Mouse (Mus musculus) MEL (cell line): ENCODE measurements around the gene Smchd1. TPM values are rescaled to one million over a fixed set of nuclear protein-coding genes. Genes with fewer than 3 reads are reported as not detected.
"Not testable (repeated sequence)": the region's sequence is repeated elsewhere in the genome, so short reads cannot be mapped to it uniquely, and the experiment has no call there.

Experiments used
- DNase-seq: peaks from one replicate; pipeline ENCODE4 v3.0.0; 2011; ENCODE audit warnings: low read depth, low spot score
- H3K27ac ChIP-seq: 2 replicates; pipeline ENCODE4 v1.5.1; 2012; ENCODE audit warnings: low read depth, mild to moderate bottlenecking, control low read depth, low read length, moderate library complexity; ENCODE audit not compliant: control insufficient read depth
- H3K27me3 ChIP-seq, 2 experiments: fragments of 150-350 bp in 1 of 2; sonication (generic) in 1 of 2; 2 replicates each; pipeline ENCODE4 v1.6.1; 2012; ENCODE audit warnings: low read length in 2 of 2, mild to moderate bottlenecking in 2 of 2, improper control_type of control experiment in 1 of 2, moderate library complexity in 1 of 2; ENCODE audit not compliant: insufficient read depth in 2 of 2, control insufficient read depth in 1 of 2
- H3K36me3 ChIP-seq, 2 experiments: 2 replicates each; pipeline ENCODE4 v1.6.1; 2012 to 2014; ENCODE audit warnings: low read length in 2 of 2, improper control_type of control experiment in 1 of 2, inconsistent platforms in 1 of 2, mild to moderate bottlenecking in 1 of 2; ENCODE audit not compliant: insufficient read depth in 2 of 2, control insufficient read depth in 1 of 2
- H3K4me1 ChIP-seq, 2 experiments: fragments of 150-350 bp in 1 of 2; sonication (generic) in 1 of 2; 2 replicates each; pipeline ENCODE4 v1.6.1; 2012; ENCODE audit warnings: low read length in 2 of 2, improper control_type of control experiment in 1 of 2, mild to moderate bottlenecking in 1 of 2; ENCODE audit not compliant: insufficient read depth in 2 of 2, control insufficient read depth in 1 of 2
- H3K4me3 ChIP-seq, 2 experiments: fragments of 150-350 bp in 1 of 2; sonication (generic) in 1 of 2; 2 replicates each; pipeline ENCODE4 v1.5.1; 2012; ENCODE audit warnings: low read depth in 2 of 2, low read length in 2 of 2, mild to moderate bottlenecking in 2 of 2, moderate library complexity in 2 of 2, control low read depth in 1 of 2, improper control_type of control experiment in 1 of 2; ENCODE audit not compliant: control insufficient read depth in 1 of 2, insufficient read depth in 1 of 2
- H3K79me2 ChIP-seq: 2 replicates; pipeline ENCODE4 v1.6.1; 2012; ENCODE audit warnings: mild to moderate bottlenecking, low read length, moderate library complexity; ENCODE audit not compliant: control insufficient read depth, poor library complexity, insufficient read depth
- H3K9ac ChIP-seq: 2 replicates; pipeline ENCODE4 v1.6.1; 2012; ENCODE audit warnings: low read depth, mild to moderate bottlenecking, control low read depth, low read length, moderate library complexity; ENCODE audit not compliant: control insufficient read depth, poor library complexity, severe bottlenecking
- H3K9me3 ChIP-seq: fragments of 150-350 bp; sonication (generic); replicated peaks from 2 replicates; pipeline ENCODE4 v1.6.1; 2012; ENCODE audit warnings: mild to moderate bottlenecking, low read length, improper control_type of control experiment, moderate library complexity; ENCODE audit not compliant: insufficient read depth
- ELF1 ChIP-seq: IDR thresholded peaks from 2 replicates; pipeline ENCODE4 v1.6.1; 2014; ENCODE audit warnings: low read depth, mild to moderate bottlenecking, inconsistent platforms, low read length, improper control_type of control experiment, moderate library complexity
- GABPA ChIP-seq: IDR thresholded peaks from 2 replicates; pipeline ENCODE4 v1.6.1; 2012; ENCODE audit warnings: low read depth, mild to moderate bottlenecking, inconsistent platforms, low read length, improper control_type of control experiment, moderate library complexity
- MAX ChIP-seq: IDR thresholded peaks from 2 replicates; pipeline ENCODE4 v1.6.1; 2011; ENCODE audit warnings: low read length, improper control_type of control experiment
- POLR2A ChIP-seq, 2 experiments: IDR thresholded peaks; 2 replicates each; pipeline ENCODE4 v1.6.1; 2011 to 2012; ENCODE audit warnings: low read length in 2 of 2, mild to moderate bottlenecking in 2 of 2, control low read depth in 1 of 2, improper control_type of control experiment in 1 of 2, low read depth in 1 of 2, moderate library complexity in 1 of 2; ENCODE audit not compliant: control insufficient read depth in 1 of 2, insufficient read depth in 1 of 2, poor library complexity in 1 of 2
- POLR2AphosphoS2 ChIP-seq: IDR thresholded peaks from 2 replicates; pipeline ENCODE4 v1.6.1; 2011; ENCODE audit warnings: low read length, improper control_type of control experiment
- RCOR1 ChIP-seq: IDR thresholded peaks from 2 replicates; pipeline ENCODE4 v1.6.1; 2012; ENCODE audit warnings: low read depth, mild to moderate bottlenecking, inconsistent platforms, low read length, improper control_type of control experiment
- TCF12 ChIP-seq: IDR thresholded peaks from 2 replicates; pipeline ENCODE4 v1.6.1; 2014; ENCODE audit warnings: low read depth, mild to moderate bottlenecking, inconsistent platforms, low read length, improper control_type of control experiment, moderate library complexity
- polyA plus RNA-seq, 2 experiments: library from polyadenylated mRNA; stranded (reverse) in 1 of 2; unstranded in 1 of 2; fragments of >175 nt in 1 of 2; fragments of >200 nt in 1 of 2; gene quantifications; 2 replicates each; pipeline versions ENCODE4 v1.2.1 to v1.2.4; 2012; ENCODE audit warnings: low replicate concordance in 2 of 2, low read depth in 1 of 2; ENCODE audit not compliant: insufficient read length in 2 of 2, insufficient read depth in 1 of 2, missing spikeins in 1 of 2
- total RNA-seq: library from RNA; depleted of rRNA; stranded (reverse); fragments of 300-350 nt; gene quantifications from 2 replicates; pipeline ENCODE4 v1.2.3, GENCODE M21; 2012

Gene Smchd1
- total and polyA plus RNA-seq, 3 experiments, result 43.6 to 164 (median 45.7) TPM

DNA sequence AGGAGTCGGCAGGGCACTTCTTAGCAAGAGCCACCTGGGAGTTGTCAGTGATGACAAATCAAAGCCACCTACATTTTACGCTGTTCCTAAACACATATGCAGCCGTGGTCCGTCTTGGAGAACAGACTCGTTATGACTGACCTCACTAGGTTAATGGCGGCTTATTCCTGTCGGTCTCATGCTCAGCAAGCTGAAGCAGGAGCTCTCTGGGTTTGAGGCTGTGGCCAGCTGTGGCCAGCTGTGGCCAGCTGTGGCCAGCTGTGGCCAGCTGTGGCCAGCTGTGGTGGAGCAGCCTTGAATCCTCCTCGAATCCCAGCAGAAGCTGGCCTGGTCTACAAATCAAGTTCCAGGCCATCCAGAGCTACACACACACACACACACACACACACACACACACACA is 138.7 kb downstream of the Smchd1 start:
- H3K27ac ChIP-seq, result no peak overlapping the region
- no peaks in the 10 kb centered on the region for H3K4me1 ChIP-seq
- H3K27me3 ChIP-seq, result no peaks in the 10 kb centered on the region; a peak in 1 of 4 replicates
- H3K9me3 ChIP-seq, result no peaks in the 10 kb centered on the region
- no peak overlapping the region for H3K9ac ChIP-seq
- H3K79me2 ChIP-seq, result no peaks in the 10 kb centered on the region
- TF ChIP-seq GABPA, result no peak
- TF ChIP-seq POLR2A (IDR thresholded peaks at IDR 0.05; ENCODE audit: control insufficient read depth in 1 of 2, insufficient read depth in 1 of 2, low read depth in 1 of 2, low read length in 2 of 2, poor library complexity in 1 of 2), result no peak
- H3K4me3 ChIP-seq, result no peak overlapping the region
- no peak for DNase-seq
- H3K36me3 ChIP-seq, result no peaks in the 10 kb centered on the region

DNA sequence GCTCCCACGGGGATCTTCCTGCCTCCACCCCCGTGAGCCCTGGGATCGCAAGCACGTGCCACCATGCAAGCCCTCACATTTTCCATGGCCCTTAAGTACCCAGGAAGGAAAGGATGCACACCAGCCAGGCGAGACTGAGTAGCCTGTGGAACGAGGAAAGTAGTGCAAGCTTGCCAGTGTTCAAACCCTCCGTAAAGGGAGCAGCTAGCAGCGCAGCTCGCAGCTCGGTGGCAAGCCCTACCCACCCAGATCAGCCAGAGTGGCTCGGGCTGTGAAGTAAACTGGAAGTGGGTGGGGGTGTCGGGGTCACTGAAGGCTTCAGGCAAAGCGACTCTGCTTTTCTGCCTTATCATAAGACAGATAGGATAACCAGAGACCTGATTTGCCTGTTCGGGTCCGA is 142.8 kb downstream of the Smchd1 start:
- Histone ChIP-seq H3K36me3 (no peaks in the 10 kb centered on the region), H3K9me3 (no peaks in the 10 kb centered on the region), H3K27me3 (no peaks in the 10 kb centered on the region; a peak in 1 of 4 replicates), H3K9ac (no peak overlapping the region), H3K4me1 (no peaks in the 10 kb centered on the region), H3K79me2 (no peaks in the 10 kb centered on the region), H3K27ac (no peak overlapping the region), H3K4me3 (no peak overlapping the region)
- DNase-seq, result no peak
- TF ChIP-seq RCOR1 (peak; percentile 20; the same call in 1 of the 2 replicates), MAX (no peak)

GRCm38 (mm10) chr17:71320731-71321130 is 154.4 kb downstream of the Smchd1 start:
- H3K27me3 ChIP-seq, H3K27ac ChIP-seq, H3K4me3 ChIP-seq, H3K79me2 ChIP-seq, DNase-seq, H3K4me1 ChIP-seq, H3K9me3 ChIP-seq, H3K36me3 ChIP-seq, H3K9ac ChIP-seq: not testable (repeated sequence)

- no peak for TF ChIP-seq ELF1
- TF ChIP-seq TCF12, result no peak
- no peak for TF ChIP-seq POLR2AphosphoS2
- Histone ChIP-seq H3K79me2 (no peaks in the 10 kb centered on the region), H3K9ac (no peak overlapping the region), H3K4me1 (no peaks in the 10 kb centered on the region), H3K9me3 (no peaks in the 10 kb centered on the region), H3K27ac (no peak overlapping the region), H3K36me3 (no peaks in the 10 kb centered on the region), H3K4me3 (no peak overlapping the region), H3K27me3 (no peaks in the 10 kb centered on the region)
- DNase-seq, result no peak
Observed at GRCm38 (mm10) chr17:71319361-71319760, 155.8 kb downstream of the Smchd1 start.
